Mouse (Mus musculus) stomach, embryonic 16.5 days (tissue): ENCODE measurements around the gene Zdhhc1. TPM values are rescaled to one million over a fixed set of nuclear protein-coding genes. Genes with fewer than 3 reads are reported as not detected.

Experiments used
- ATAC-seq: fragments of 200-750 bp; cut with Nextera tagmentation; 2 replicates; pipeline ENCODE4 v1.8.0; 2017; ENCODE audit warnings: moderate number of reproducible peaks, moderate TSS enrichment; ENCODE audit not compliant: insufficient read depth, low FRiP score
- H3K27ac ChIP-seq: fragments of 300-500 bp; sonication (generic); 2 replicates; pipeline ENCODE4 v1.5.1; 2014; ENCODE audit warnings: low read length
- H3K27me3 ChIP-seq: fragments of 300-500 bp; sonication (generic); 2 replicates; pipeline ENCODE4 v1.6.1; 2014; ENCODE audit warnings: low read length, control low read depth, mixed read lengths; ENCODE audit not compliant: control insufficient read depth, insufficient read depth
- H3K36me3 ChIP-seq: fragments of 300-500 bp; sonication (generic); 2 replicates; pipeline ENCODE4 v1.6.1; 2014; ENCODE audit warnings: low read length; ENCODE audit not compliant: control insufficient read depth, insufficient read depth
- H3K4me1 ChIP-seq: fragments of 300-500 bp; sonication (generic); 2 replicates; pipeline ENCODE4 v1.6.1; 2014; ENCODE audit warnings: low read length, control low read depth, mixed read lengths; ENCODE audit not compliant: control insufficient read depth, insufficient read depth
- H3K4me2 ChIP-seq: fragments of 300-500 bp; sonication (generic); 2 replicates; pipeline ENCODE4 v1.6.1; 2014; ENCODE audit warnings: low read depth, low read length, mixed read lengths
- H3K4me3 ChIP-seq: fragments of 300-500 bp; sonication (generic); replicated peaks from 2 replicates; pipeline ENCODE4 v1.5.1; 2014; ENCODE audit warnings: mild to moderate bottlenecking, low read length
- H3K9ac ChIP-seq: fragments of 300-500 bp; sonication (generic); 2 replicates; pipeline ENCODE4 v1.6.1; 2014; ENCODE audit warnings: low read length
- H3K9me3 ChIP-seq: fragments of 300-500 bp; sonication (generic); replicated peaks from 2 replicates; pipeline ENCODE4 v1.6.1; 2016; ENCODE audit warnings: low read length, control low read depth; ENCODE audit not compliant: control insufficient read depth
- WGBS: fragments of 180-500 bp; shearing (Covaris S2); extraction: QIAGEN DNeasy Blood & Tissue Kit; methylation state at CpG from one replicate; pipeline ENCODE4 v1.1.7; 2014; 5-methylcytosine and 5-hydroxymethylcytosine counted together
- polyA plus RNA-seq: library from polyadenylated mRNA; unstranded; fragments of >200 nt; fragmentation: Nextera tagmentation; extraction: Ambion mirVana; gene quantifications from 2 replicates; pipeline ENCODE4 v1.2.1, GENCODE M21; 2015

Zdhhc1 gene
- polyA plus RNA-seq, 1 experiment from 2014 or later, result 33.8 TPM

DNA sequence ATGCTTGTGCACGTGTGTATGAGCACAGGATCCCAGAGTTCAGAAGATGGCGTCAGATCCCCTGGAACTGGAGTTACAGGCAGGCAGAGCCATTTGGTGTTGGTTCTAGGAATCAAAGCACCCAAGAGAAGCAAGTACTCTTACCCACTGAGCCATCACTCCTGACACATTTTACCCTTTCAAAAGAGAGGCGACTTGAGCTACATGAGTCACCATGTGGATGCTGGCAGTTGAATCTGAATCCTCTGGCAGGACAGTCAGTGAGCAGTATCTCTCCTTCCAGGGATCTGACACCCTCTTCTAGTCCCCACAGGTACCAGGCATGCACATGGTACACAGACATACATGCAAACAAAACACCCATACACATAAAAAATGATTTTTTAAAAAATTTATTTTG lies 8.6 kb downstream of the Zdhhc1 start:
- 55% methylated on average over 3 of the region's 3 CpGs for WGBS
- no peak overlapping the region for H3K4me3 ChIP-seq
- no peaks in the 10 kb centered on the region for H3K4me1 ChIP-seq
- H3K4me2 ChIP-seq, result no peak overlapping the region
- no peak overlapping the region for H3K27ac ChIP-seq
- 0 out of 2 replicates have a peak, but pooled peaks cover 3% of the 10 kb centered on the region for H3K36me3 ChIP-seq
- no peaks in the 10 kb centered on the region for H3K27me3 ChIP-seq
- no peak overlapping the region for H3K9ac ChIP-seq
- no peak for ATAC-seq
- H3K9me3 ChIP-seq, result no peaks in the 10 kb centered on the region

- WGBS, result 36% methylated on average over 2 of the region's 2 CpGs
- Histone ChIP-seq H3K4me1 (peaks cover 3% of the 10 kb centered on the region; the same call in 1 of the 2 replicates), H3K4me2 (no peak overlapping the region), H3K4me3 (no peak overlapping the region), H3K36me3 (0 out of 2 replicates have a peak, but pooled peaks cover 3% of the 10 kb centered on the region), H3K9me3 (no peaks in the 10 kb centered on the region), H3K9ac (no peak overlapping the region), H3K27ac (no peak overlapping the region), H3K27me3 (no peaks in the 10 kb centered on the region)
- ATAC-seq, result no peak
Observed at GRCm38 (mm10) chr8:105484392-105484791, 12.3 kb downstream of the Zdhhc1 start.

- 70% methylated on average over 3 of the region's 3 CpGs for WGBS
- 0 out of 2 replicates have a peak, but pooled peaks have one; percentile 14 for ATAC-seq
- no peaks in the 10 kb centered on the region for H3K27me3 ChIP-seq
- no peak overlapping the region for H3K4me3 ChIP-seq
- H3K4me2 ChIP-seq, result no peak overlapping the region
- 0 out of 2 replicates have a peak, but pooled peaks cover 3% of the 10 kb centered on the region for H3K36me3 ChIP-seq
- peaks cover 3% of the 10 kb centered on the region; the same call in 1 of the 2 replicates for H3K4me1 ChIP-seq
- H3K9me3 ChIP-seq, result no peaks in the 10 kb centered on the region
- H3K9ac ChIP-seq, result no peak overlapping the region
- no peak overlapping the region for H3K27ac ChIP-seq
Observed at GRCm38 (mm10) chr8:105484030-105484368, 12.7 kb downstream of the Zdhhc1 start.

DNA sequence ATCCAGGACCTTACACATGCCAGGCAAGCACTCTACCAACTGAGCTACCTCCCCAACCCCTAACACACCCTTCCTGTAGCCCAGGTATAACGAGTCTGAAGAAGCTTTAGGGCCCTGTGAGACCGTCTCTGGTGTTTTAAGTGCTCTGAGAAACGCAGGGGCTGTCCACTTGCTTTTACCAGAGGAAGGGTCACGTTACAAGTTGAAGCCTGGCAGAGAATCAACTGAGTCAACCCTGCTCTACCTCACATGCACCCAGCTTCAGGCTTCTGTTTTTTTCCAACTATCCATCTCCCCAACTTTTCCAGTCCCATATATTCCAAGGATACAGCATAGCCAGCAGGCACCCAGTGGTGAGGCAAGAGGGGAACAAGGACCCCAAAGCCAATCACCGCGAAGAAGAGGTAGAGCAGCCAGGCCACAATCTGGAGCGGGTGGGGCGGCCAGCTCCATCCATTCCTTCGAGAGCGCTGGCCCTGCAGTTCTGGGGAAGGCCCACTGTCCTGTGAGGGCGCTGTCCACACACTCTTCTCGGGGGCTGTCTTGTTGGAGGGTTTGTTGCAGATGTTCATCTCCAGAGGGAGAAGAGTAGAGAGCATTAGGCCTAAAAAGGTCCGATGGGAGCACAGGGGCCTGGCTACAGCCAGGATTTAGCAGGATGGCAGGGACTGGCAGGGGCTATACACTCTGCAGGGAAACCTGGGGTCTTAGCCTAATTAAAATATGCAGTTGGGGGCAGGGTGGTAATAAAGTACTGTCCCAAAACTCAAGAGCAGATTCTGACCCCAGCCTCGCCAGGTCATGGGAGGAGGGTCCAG lies 13.3 kb downstream of the Zdhhc1 start:
- H3K27me3 ChIP-seq, result no peaks in the 10 kb centered on the region
- ATAC-seq, result peak; percentile 26; the same call in 1 of the 2 replicates
- H3K4me3 ChIP-seq, result no peak overlapping the region
- 40% methylated on average over 14 of the region's 14 CpGs for WGBS
- no peaks in the 10 kb centered on the region for H3K9me3 ChIP-seq
- H3K27ac ChIP-seq, result no peak overlapping the region
- peaks cover 3% of the 10 kb centered on the region; the same call in 1 of the 2 replicates for H3K4me1 ChIP-seq
- no peak overlapping the region for H3K9ac ChIP-seq
- H3K4me2 ChIP-seq, result no peak overlapping the region
- H3K36me3 ChIP-seq, result 0 out of 2 replicates have a peak, but pooled peaks cover 3% of the 10 kb centered on the region

- WGBS, result 74% methylated on average over 8 of the region's 8 CpGs
- H3K9ac ChIP-seq, result no peak overlapping the region
- H3K9me3 ChIP-seq, result no peaks in the 10 kb centered on the region
- no peaks in the 10 kb centered on the region for H3K27me3 ChIP-seq
- H3K27ac ChIP-seq, result no peak overlapping the region
- H3K4me3 ChIP-seq, result no peak overlapping the region
- H3K36me3 ChIP-seq, result 0 out of 2 replicates have a peak, but pooled peaks cover 3% of the 10 kb centered on the region
- H3K4me2 ChIP-seq, result no peak overlapping the region
- H3K4me1 ChIP-seq, result peaks cover 3% of the 10 kb centered on the region; the same call in 1 of the 2 replicates
- no peak for ATAC-seq
Observed at GRCm38 (mm10) chr8:105482123-105482522, 14.6 kb downstream of the Zdhhc1 start.

GRCm38 (mm10) chr8:105481453-105481852 lies 15.2 kb downstream of the Zdhhc1 start:
- Histone ChIP-seq H3K4me1 (peaks cover 3% of the 10 kb centered on the region; the same call in 1 of the 2 replicates), H3K9me3 (no peaks in the 10 kb centered on the region), H3K9ac (no peak overlapping the region), H3K27ac (no peak overlapping the region), H3K4me3 (no peak overlapping the region), H3K36me3 (0 out of 2 replicates have a peak, but pooled peaks cover 3% of the 10 kb centered on the region), H3K4me2 (no peak overlapping the region), H3K27me3 (no peaks in the 10 kb centered on the region)
- ATAC-seq, result no peak
- WGBS, result 74% methylated on average over 6 of the region's 6 CpGs

- Histone ChIP-seq H3K27ac (no peak overlapping the region), H3K9me3 (no peaks in the 10 kb centered on the region), H3K4me2 (no peak overlapping the region), H3K4me1 (peaks cover 3% of the 10 kb centered on the region; the same call in 1 of the 2 replicates), H3K9ac (no peak overlapping the region), H3K36me3 (0 out of 2 replicates have a peak, but pooled peaks cover 3% of the 10 kb centered on the region), H3K27me3 (no peaks in the 10 kb centered on the region), H3K4me3 (no peak overlapping the region)
- ATAC-seq, result no peak
- 39% methylated on average over 2 of the region's 2 CpGs for WGBS
Observed at GRCm38 (mm10) chr8:105481013-105481412, 15.7 kb downstream of the Zdhhc1 start.

GRCm38 (mm10) chr8:105477792-105478191 lies 18.9 kb downstream of the Zdhhc1 start:
- Histone ChIP-seq H3K4me2 (no peak overlapping the region), H3K27ac (no peak overlapping the region), H3K9me3 (no peaks in the 10 kb centered on the region), H3K4me3 (no peak overlapping the region), H3K4me1 (peaks cover 17% of the 10 kb centered on the region), H3K9ac (no peak overlapping the region), H3K36me3 (no peaks in the 10 kb centered on the region), H3K27me3 (no peaks in the 10 kb centered on the region)
- no peak for ATAC-seq
- 68% methylated on average over 3 of the region's 3 CpGs for WGBS

DNA sequence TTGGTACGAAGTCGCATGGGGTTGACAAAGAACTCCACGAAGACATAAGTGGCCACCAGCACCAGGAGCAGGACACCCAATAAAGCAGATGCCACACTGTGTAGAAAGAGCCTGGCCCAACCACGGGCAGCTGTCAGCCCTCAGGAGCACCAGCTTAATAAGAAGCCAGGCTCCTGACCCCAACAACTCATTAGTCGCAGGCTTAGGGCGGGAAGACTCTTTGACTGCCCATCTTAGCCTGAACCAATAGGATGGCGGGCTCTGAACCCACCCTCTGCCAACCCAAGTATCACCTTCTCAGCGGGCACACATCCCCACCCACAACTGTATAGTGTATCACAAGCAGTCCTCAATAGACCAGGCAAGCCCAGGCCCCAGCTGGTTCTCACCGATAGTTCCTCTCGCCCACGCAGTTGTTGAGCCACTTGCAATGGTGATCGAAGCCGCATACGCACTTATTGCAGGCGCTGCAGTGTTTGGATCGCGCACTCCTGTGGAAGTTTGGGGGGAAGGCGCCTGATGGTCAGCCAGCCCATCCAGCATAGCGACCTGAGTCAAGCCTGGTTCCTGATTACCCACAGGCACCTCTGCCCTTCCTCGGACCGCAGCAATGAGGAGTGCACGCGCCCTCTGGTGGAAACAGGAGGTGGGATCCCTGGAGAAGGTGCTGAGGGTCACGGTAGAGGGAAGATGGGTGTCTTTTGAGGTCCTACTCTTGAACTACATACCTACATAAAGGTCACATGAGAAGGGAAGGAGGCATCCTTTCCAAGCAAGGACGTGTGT lies 19.9 kb downstream of the Zdhhc1 start:
- peaks cover 17% of the 10 kb centered on the region for H3K4me1 ChIP-seq
- no peak overlapping the region for H3K4me3 ChIP-seq
- H3K36me3 ChIP-seq, result no peaks in the 10 kb centered on the region
- no peak overlapping the region for H3K27ac ChIP-seq
- no peak for ATAC-seq
- no peak overlapping the region for H3K4me2 ChIP-seq
- H3K9ac ChIP-seq, result no peak overlapping the region
- 45% methylated on average over 25 of the region's 25 CpGs for WGBS
- H3K27me3 ChIP-seq, result no peaks in the 10 kb centered on the region
- no peaks in the 10 kb centered on the region for H3K9me3 ChIP-seq
